Mouse (Mus musculus): ENCODE results near the gene Calr. TPM values are rescaled to one million over a fixed set of nuclear protein-coding genes. Genes with fewer than 3 reads are reported as not detected.

Gene Calr
- total RNA-seq, 2 experiments from 2014 or later: 569 to 727 TPM

DNA sequence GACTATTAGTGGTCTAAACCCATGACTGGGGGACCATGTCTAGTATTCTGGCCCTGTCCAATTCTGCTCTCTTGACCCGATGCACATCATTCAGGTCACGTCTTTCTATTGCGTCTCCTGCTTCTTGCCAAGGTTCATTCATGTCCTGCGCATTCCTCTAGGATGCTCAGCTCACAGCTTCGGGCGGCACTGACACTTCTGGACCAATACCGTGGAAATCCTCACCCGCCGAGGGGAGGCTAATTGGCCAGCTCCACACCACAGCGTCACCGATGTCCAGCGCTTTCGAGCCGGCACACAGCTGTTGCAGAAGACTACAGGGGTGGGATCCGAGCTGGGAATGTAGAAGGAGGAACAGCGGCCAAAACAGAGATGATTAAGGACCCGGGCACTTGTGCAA, 30.6 kb downstream of the Calr start:
- DNase-seq: no peak

DNA sequence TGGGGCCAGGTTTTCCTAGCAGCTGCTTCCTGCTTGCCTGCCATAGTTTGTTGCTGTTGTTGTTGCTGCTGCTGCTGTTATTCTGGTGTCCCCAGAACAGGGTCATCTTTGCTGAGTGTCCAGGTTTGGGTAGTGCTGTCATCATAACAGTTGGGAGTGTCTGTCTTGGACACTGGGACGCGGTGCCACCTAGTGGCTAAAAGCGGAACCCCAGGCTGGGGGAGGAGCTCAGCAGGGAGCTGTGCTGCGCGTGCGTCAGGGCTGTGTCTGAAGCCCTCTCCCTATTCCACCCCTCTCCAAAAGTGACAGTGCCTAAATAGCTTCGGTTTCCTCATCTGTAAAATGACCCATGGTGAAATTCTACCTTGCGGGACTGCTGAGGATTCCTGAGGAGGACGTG, 31.2 kb downstream of the Calr start:
- DNase-seq: peak; percentile 95 to 96

DNA sequence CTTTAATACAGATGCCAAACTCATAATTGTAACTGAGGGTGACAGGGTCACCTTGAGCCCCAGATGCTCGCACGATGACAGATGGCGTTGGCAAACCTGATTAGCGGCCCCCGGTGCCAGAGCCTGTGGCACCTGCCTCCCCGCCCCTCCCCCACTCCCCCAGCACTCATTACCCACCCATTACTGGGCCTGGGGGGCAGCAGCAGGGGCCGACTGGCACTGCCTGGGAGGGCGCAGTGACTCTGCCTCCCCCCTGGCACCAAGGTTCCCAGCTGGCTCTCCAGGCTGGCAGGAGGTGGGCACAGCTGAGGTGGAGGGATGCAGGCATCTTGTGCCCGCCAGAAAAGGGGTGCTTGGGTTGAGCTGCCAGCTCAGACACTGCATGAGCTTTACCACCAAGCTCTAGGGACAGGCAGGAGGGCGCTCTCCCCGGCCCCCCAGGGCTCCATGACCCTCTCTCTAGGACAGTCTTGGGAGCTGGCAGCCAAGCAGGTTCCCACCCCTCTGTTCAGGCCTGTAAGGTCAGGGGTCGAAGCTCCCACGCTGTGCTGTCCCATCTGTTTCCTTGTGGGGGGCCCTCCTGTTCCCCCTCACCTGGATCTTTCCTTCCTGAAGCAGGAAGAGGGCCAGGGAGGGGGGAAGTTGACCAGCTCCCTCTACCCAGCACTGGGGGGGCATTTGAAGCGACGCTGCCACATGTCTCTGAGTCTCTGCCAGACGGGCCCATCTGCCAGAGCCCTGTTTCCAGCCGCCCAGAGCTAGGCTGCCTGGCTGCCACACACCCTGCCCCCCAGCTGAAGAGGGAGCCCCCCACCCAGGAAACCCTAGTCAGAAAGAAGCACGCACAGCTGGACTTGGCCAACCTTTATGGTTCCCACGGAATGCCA, 31.9 kb downstream of the Calr start:
- no peak for DNase-seq

DNA sequence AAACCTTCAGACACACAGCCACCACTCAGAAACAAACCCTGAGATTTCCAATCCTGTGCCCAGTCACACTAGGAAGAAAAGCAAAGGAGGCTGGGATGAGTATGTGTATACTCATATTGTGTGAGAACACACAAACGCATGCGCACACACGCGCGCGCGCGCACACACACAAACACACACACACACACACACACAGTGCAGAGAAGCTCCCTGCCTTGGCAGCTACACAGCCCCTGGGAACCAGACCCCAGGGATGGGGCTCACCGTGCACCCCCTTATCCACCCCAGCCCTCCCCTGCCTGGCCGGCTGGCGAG, 32.5 kb downstream of the Calr start:
- DNase-seq: no peak

DNA sequence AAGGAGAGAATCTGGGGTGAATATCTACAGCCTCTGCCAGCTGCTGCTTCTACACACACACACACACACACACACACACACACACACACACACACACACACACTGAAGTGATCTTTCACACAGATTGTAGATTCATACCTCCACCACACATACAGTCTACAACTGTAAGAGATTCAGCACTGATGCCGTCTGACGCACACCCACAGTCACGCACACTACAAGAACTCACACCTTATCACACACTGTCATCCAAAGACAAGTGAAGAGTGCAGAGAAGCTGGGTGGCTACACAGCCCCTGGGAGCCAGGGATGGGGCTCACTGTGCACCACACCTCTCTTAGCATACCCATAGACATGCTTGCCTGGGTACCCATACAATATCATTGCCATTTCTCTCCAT, 32.9 kb downstream of the Calr start:
- no peak for DNase-seq

DNA sequence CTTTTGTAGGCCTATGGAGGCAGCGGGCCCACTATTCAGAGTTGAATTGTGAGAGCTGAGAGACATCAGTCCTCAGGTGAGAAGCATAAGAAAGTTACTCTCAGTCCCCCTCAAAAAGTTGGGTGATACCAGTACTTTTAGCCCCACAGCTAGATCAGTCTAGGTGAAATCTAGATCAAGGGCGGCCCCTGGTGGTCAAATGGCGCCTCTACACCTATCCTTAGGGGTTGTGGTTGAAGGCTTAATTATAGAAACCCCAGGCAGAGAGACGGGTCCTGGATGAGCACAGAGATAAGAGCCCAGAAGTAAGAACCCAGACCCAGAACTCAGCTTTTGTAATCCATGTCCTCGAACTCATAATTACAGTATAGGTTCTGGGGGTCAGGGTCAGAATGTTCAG, 33.7 kb downstream of the Calr start:
- peak; percentile 84 to 86 for DNase-seq

DNA sequence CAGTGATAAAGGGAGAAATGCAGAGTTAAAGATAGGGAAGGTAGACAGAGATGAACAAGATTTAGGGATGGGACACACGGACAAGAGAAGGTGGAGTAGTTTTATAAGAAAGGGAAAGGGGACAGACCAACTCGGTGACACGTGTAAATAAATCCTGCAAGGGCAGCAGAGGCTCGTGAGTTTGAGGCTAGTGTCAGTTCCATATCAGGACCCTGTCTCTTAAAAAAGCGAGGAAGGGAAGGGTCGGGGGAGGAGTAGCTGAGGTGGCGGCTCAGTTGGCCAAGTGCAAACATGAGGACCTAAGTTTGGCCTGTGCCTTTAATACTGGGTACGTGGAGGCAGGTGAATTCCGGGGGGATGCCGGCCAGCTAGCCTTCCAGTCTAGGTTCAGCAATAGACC, 35.4 kb downstream of the Calr start:
- no peak for DNase-seq

DNA sequence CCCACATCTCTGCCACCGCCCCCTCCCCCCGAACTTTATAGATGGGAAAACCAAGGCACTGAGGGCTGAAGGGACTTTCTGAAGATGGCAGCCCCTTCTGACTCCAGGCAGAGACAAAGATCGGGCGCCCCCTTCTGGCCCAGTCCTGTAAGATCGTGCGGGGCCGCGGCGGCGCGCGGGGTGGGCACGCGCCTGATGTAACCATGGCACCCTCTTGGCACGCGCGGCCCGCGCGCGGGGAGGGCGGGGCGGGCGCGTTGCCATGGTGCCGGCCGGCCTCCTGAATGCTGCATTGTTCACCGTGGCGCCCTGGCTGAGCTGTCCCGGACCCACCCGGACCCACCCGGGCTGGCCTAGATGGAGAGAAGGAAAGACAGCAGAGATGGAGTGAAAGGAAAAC, 35.8 kb downstream of the Calr start:
- DNase-seq: peak; percentile 94 to 96

DNA sequence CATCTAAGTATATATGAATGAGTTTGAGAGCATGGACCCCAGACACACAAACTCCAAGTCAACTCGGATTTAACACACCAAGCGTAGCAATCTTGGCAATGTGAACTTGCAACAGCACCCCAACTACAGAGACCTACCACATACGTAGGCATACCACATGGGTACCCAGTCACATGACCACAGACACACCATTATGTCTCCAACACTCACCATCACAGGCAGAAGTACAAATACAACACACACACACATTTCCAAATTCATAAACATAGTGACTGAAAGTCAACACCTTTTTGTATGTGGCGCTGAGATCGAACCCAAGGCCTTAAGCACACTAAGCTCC, 36.8 kb downstream of the Calr start:
- DNase-seq: no peak

DNA sequence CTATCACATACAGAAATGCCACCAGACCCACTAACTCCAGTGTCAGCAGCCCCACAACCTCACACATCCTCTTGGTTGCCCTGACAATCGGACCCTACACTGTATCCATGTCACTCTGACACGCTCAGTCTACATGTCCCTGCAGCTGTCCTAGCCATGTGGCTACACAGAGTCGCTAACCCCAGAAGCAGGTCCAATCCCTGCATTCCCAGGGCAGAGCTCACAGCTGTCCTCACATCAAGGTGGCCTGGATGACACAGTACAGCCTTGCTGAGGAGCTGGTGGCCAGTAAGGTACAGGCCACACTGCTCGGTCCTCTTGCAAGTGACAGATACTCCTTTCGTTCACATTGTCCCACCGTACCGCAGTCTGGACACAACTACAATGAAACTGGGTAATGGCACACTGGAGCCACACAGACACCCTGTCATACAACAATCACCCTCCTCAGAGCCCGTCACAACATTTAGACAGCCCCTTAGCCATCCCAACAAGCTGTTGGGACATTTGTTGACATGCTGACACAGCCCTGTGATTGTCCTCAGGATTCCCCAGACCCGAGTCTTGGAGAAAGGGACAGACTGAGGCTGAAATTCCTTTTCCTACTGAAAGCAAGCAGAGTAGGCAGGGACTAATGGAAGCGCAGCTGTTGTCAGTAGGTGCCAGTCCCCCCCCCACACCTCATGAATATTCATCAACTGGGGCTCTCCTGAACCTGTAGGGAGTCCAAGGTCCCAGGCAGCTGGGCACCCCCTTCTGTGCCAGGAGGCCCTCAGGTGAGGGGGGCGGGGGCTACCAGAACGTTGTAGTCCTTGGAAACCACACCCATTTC, 37.4 kb downstream of the Calr start:
- no peak for DNase-seq

DNA sequence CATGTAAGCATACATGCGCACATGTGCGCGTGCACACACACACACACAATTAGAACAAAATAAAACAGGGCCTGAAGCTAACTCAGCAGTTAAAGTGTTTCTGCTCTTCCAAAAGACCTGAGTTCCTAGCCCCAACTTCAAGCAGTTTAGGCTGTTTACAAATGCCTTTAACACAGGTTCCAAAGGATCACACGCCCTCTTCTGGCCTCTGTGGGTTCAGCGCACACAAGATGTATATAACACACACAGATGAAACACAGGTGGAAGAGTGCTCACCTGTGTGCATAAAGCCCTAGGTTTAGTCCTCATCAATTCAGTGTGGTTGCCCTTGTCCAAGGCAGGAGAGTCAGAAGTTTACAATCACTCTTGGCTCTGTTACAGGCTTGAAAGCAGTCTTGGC, 40.7 kb downstream of the Calr start:
- DNase-seq: no peak

DNA sequence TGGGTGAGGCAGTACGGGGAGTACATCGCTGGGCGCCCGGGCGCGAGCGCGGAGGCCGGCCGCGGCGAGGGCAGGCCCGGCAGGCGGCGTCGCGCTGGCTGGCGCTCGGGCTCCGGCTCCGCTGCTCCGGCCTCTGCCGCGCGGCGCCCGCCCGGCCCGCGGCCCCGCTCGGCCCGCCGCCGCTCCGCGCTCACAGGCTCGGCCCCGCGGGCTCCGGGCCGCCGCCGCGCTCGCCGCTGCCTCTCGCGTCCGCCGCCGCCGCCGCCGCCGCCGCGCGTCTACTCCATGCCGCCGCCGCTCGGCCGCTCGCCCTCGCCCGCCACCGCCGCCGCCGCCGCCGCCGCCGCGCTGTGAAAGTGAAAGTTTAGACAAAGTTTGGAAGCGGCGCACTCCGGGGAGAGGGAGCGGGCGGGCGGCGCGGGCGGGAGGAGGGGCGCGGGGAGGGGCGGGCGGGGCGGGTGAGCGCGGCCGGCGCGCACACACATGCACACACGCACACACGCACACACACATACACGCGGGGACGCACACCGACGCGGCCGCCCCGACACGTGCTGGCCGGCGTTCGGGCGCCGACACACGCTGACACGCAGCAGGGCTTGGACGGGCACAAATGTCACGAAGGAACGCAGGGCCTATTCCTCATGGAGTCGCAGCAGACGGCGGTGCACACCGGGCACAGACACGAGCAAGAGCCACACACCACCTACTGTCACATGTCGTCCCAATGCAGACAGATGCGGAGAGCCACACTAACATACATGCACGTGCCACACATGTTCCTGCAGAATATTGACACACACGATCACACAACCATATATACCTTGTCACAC, 46.5 kb downstream of the Calr start, which contains the start of gene Nfix:
Gene Nfix (minus strand): TSS at position 346 of the 833 bp plus-strand sequence.
- DNase-seq: peak; percentile 85 to 87

DNA sequence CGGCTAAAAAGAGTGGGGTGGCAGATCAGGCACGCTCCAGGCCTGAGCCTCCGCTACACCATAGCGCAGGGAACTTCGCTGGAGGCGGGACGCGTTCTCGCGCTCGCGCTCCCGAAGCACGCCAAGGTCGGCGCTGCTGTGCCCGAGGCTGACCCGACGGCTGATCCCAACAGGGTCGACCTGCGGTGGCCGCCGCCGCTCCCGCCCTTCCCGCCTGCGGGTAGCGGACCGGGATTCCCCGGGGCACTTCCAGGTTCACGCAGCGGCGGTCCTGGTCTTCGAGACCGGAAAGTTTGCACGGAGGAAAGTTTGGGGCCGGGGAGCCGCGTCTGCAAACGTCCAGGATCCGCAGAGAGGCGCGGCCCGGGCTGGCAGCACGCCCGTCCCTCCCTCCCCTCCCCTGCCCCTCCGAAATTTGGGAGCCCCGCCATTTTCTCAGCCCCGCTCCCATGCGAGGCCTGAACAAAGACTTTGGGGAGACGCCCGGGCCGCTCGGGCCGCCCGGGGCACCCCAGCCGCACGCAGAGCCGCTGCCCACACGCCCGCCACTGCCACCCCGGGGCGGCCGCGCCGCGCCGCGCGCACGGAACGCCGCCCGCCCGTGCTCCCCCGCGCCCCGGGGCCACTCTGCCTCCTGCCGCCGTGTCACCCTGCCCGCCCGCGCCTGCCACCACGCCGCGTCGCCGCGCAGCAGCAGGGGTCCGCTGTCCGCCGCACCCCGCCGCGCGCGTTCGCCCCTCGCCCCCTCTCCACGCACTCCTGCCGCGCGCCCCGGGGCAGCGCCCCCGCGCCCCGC, 47.4 kb downstream of the Calr start:
- DNase-seq: peak; percentile 75 to 85

DNA sequence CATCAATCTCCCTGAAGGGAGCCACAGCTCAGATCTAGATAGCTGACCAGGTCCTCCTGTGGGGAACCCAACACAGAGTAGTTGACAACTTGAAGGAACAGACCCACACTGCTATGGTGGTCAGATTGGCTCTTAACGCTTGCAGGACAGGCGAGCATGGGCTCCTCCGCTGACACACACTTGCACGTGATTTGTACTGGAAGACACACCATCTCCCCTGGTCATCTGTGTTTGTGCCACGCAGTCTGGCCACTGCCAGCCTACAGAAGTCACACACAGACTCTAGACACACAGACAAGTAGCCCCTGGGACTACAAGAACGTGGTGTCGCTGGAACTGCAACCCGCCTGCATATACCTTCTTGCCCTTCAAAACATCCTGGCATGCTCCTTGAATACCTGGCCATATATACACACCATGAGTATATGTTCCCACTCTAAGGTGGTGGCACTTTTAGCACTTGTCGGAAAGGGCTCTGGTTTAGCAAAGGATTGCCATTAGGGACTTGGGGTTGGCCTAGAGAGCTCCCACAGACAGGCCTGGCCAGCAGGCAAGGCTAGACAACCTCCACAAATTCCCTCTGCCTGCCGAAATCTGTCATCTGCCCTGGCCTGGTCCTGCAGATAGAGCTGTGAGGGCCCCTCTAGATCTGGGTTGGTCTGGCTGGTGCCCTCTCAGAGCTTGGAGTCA, 48.1 kb downstream of the Calr start:
- DNase-seq: no peak

DNA sequence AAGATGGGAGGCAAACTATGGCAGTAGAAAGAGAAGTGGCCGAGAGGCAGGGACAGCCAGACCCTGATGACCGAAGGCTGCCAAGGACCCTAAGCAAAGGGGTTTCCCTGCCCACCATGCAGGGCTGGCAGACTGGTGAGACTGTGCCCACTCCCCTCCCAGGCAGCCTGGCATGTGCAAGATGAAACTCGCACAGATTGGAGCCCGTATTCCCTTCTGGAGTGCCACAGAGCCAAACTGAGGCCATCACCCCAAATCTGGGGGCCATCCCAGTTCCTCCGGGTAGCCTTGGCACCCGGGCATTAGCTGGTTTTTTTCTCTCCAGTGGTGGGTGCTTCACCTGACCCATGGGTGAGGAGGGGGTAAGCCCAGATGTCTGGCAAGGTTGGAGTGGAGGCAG, 48.8 kb downstream of the Calr start:
- no peak for DNase-seq

DNA sequence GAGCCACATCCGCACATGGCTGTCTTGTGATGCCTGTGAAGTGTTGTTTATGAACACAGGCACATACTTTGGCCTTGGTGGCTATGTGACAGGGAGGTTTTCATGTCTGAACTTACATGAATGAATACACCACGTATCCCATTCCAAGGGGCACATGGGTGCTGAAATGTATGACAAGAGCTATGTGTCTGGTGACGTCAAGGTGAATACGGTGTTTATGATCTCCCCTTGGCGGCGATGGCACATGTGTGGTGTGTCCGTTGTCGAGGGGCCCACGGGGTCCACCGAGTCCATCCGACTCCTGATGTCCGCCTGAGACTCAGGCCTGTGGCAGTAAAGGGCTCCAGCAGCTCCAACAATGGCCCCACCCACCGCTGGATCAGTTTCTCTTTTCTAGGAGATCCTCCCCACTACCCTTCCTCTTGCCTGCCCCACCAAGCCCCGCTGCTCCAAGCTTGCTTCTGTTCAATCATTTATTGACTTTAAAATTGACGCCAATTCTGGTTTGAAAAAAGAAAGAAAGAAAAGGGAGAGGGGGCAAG, 49.4 kb downstream of the Calr start:
- DNase-seq: no peak

DNA sequence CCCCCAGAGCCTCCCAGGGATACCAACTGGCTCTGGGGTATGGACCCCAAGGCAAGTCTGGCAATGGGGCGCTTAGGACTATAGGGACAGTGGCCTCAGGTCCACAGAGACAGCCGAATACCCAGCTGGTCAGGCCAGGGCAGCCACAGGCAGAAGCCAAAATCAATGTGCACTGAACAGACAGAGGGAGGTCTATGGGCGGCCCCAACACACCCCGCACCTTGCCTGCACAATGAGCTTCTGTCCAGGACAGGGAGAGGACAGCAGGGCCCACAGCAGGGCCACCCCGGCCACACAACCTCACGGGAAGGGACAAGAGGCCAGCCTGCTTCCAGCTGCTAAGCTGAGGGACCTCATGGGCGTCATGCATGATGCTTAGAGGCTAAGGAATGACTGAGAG, 52.2 kb downstream of the Calr start:
- no peak for DNase-seq

DNA sequence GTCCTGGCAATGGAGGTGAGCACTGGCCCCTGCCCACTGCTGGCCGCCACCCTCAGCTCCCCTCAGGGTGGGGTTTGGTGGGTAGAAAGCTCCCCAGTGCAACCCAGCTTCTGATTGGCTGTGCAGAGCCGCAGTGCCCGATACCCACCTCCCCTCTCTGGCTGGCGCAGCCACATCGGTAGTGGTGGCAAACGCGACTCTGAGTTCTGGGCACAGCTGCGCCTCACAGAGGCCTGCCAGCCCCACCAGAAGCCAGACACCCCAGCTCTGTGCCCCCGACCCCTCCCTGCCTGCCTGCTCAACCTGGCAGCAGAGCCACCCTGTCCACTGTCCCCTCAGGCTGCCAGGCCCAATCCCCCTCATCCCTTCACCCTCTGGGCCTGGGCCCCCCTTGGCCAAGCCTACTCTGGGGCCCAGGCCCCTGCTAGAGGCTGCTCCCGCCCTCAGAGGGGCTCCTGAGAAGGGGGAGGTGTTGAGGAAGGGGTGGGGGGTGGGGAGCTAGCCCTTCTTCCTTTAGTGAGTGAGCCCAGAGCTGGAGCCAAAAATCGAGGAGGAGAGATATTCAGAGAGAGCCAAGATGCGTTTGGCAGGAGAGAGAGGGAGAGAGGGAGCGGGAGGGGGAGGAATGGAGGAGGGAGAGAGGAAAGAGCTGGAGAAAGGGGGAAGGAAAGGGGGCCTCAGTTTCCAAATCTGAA, 52.8 kb downstream of the Calr start:
- no peak for DNase-seq

DNA sequence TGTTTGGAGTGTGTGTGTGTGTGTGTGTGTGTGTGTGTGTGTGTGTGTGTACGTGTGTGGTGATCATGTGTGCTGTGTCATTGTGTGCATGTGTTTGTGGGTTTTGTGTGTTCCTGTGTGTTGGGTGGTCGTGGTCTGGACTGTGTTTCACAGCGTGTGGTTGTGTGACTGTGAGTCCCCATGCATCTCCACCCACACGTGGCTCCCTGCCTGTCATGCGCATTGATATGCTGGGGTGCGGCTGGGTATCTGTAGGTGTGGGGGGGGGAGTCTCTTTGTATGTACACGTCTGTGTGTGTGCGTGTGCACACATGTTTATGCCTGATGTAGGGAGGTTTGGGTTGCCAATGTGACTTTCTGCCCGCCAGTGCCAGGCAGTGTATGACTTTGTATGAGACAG, 53.6 kb downstream of the Calr start:
- DNase-seq: no peak

DNA sequence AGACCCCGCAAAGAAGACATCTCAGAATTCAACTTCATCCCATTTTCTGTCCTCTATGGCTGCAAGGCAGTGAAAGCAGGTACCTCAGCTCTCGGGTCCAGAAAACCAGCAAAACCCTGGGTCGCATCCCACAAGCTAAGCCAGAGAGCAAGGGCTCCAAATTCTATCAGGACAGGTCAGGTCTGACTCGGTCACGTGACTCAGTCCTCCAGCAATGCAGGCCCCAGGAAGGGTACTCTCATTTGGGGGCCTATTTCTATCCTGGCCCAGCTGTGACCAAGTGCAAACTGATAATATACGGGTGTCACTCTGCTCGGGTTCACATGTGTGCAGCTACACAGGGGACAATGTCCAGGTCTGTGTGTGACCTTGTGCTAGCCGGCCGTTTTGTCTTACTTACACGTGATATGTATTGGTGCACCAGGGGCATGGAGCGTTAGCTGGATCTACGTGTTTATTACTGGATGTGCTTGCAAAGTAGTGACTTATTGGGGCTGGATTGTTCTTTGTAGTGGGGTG, 54.2 kb downstream of the Calr start:
- DNase-seq: no peak
